Mouse (Mus musculus): ENCODE results near the gene Popdc3.
"Not testable (repeated sequence)": the region's sequence is repeated elsewhere in the genome, so short reads cannot be mapped to it uniquely, and the experiment has no call there.

DNA sequence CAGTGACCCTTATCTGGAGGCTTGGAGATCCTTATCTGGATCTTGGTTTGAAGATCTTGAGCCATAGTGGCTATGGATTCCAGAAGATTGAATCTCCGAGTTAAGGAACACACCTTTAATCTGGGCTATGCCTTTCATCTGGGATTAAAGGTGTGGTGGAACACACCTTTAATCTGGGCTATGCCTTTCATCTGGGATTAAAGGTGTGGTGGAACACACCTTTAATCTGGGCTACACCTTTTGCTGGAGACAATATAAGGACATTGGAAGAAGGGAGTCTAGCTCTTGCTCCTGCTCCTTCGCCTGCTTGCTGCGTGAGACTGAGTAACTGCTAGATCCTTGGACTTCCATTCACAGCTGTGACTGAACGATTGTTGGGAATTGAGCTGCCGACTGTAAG, at the start of gene Popdc3:
- TF ChIP-seq CTCF (conservative IDR thresholded peaks at IDR 0.05; ENCODE audit: low read length); NANOG (IDR thresholded peaks at IDR 0.05; ENCODE audit: borderline replicate concordance, low read length): not testable (repeated sequence)

All from E14TG2a.4 (cell line).